In the genomic region with DNA sequence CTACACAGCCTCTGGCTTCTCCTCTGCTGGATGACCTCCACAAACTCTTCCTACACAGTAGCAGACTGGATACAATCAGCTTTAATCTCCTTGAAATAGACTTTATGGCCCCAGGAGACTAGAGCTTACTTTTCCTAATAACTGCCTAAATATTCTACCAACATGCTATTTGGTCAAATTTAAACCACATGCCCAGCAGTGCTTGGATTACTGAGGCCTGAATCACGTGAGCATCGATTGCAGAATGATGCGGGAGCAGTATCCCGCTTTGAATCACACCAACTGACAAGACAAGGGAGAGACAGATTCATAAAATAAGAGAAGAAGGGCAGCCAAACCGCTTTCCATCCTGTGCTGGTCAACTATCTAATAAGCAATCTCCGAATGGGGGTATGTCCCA, we compare ENCODE assay signal across 22 mouse cellular contexts. TPM values are rescaled to one million over a fixed set of nuclear protein-coding genes. Genes with fewer than 3 reads are reported as not detected.
DNase-seq lines count a peak whose midpoint lies in the region; ATAC-seq and TF ChIP-seq lines count a peak whose summit lies in the region.
"Had no signal": no experiment of that assay in that cellular context is flagged by ENCODE, and none has a peak within 500 bp of the region (broad histone marks: within the 10 kb centered on the region; RNA-seq: fewer than 3 reads in every experiment).

No protein-coding gene starts in this region.

- no peaks in the 10 kb centered on the region for H3K27me3 ChIP-seq in heart, embryonic 16.5 days (ENCODE audit: control insufficient read depth, insufficient read depth, low read length)
- 0 out of 2 replicates have a peak, but pooled peaks cover 5% of the 10 kb centered on the region for H3K27me3 ChIP-seq in midbrain, embryonic 13.5 days
- no peaks in the 10 kb centered on the region for H3K27me3 ChIP-seq in midbrain, postnatal 0 days (ENCODE audit: insufficient read depth, low read length)
- no peaks in the 10 kb centered on the region for H3K27me3 ChIP-seq in embryonic facial prominence, embryonic 11.5 days (ENCODE audit: control insufficient read depth, insufficient read depth, low read length)
- H3K27me3 ChIP-seq: forebrain, embryonic 12.5 days; hindbrain, embryonic 12.5 days; neural tube, embryonic 12.5 days had no signal

- TF ChIP-seq CTCF in midbrain, postnatal 0 days (IDR thresholded peaks at IDR 0.05) = no peak

- no peaks in the 10 kb centered on the region for H3K9me3 ChIP-seq in heart, embryonic 16.5 days (replicated peaks; ENCODE audit: control insufficient read depth, low read length)
- no peaks in the 10 kb centered on the region for H3K9me3 ChIP-seq in midbrain, embryonic 13.5 days
- no peaks in the 10 kb centered on the region for H3K9me3 ChIP-seq in midbrain, postnatal 0 days (ENCODE audit: low read length)
- H3K9me3 ChIP-seq in embryonic facial prominence, embryonic 11.5 days (replicated peaks; ENCODE audit: control insufficient read depth, low read length) = no peaks in the 10 kb centered on the region
- H3K9me3 ChIP-seq: forebrain, embryonic 12.5 days; hindbrain, embryonic 12.5 days; limb, embryonic 10.5 days; midbrain, embryonic 10.5 days; neural tube, embryonic 12.5 days had no signal

- ATAC-seq in heart, embryonic 16.5 days (replicated peaks; ENCODE audit: extremely low read depth, insufficient read depth, low FRiP score) = no peak
- 0 out of 2 replicates have a peak, but pooled peaks have one; percentile 7 for ATAC-seq in midbrain, embryonic 13.5 days
- no peak for ATAC-seq in midbrain, postnatal 0 days (ENCODE audit: low FRiP score)
- no peak for ATAC-seq in embryonic facial prominence, embryonic 11.5 days (replicated peaks; ENCODE audit: insufficient number of reproducible peaks, low FRiP score, low TSS enrichment, low read depth)
- ATAC-seq in erythroblast, adult 5-6 weeks (replicated peaks; ENCODE audit: low FRiP score, poor library complexity, severe bottlenecking) = no peak

- peak overlapping the region; percentile 89 for H3K27ac ChIP-seq in heart, embryonic 16.5 days (ENCODE audit: low read length)
- H3K27ac ChIP-seq in midbrain, embryonic 13.5 days = no peak overlapping the region
- H3K27ac ChIP-seq in midbrain, postnatal 0 days (ENCODE audit: low read depth, low read length) = no peak overlapping the region
- no peak overlapping the region for H3K27ac ChIP-seq in embryonic facial prominence, embryonic 11.5 days (replicated peaks; ENCODE audit: low read depth, low read length)
- H3K27ac ChIP-seq: forebrain, embryonic 12.5 days; heart, adult 2 months; hindbrain, embryonic 12.5 days; limb, embryonic 10.5 days; midbrain, embryonic 10.5 days; neural tube, embryonic 12.5 days had no signal

- no peak for DNase-seq in heart, postnatal 10 days
- no peak for DNase-seq in midbrain, postnatal 0 days (ENCODE audit: low spot score)
- DNase-seq in embryonic facial prominence, embryonic 11.5 days (ENCODE audit: low spot score) = peak; percentile 59
- DNase-seq in left cerebral cortex, adult 11 months (ENCODE audit: low spot score) = no peak
- DNase-seq: adrenal gland, adult 2 months; cerebellum, adult 11 months; cerebellum, adult 9-11 months; gastrocnemius, postnatal 25 days; heart, adult 2 months; lung, postnatal 10 days; right cerebral cortex, postnatal 14 days; thymus, adult 2 months; thymus, postnatal 4 days had no signal

- H3K9ac ChIP-seq in heart, embryonic 16.5 days (ENCODE audit: low read length) = no peak overlapping the region
- H3K9ac ChIP-seq in midbrain, embryonic 13.5 days (replicated peaks) = no peak overlapping the region
- no peak overlapping the region for H3K9ac ChIP-seq in midbrain, postnatal 0 days (replicated peaks; ENCODE audit: low read length, poor library complexity, severe bottlenecking)
- H3K9ac ChIP-seq in embryonic facial prominence, embryonic 11.5 days (replicated peaks; ENCODE audit: low read length) = no peak overlapping the region
- H3K9ac ChIP-seq: forebrain, embryonic 12.5 days; hindbrain, embryonic 12.5 days; neural tube, embryonic 12.5 days had no signal

- no peak overlapping the region for H3K4me3 ChIP-seq in heart, embryonic 16.5 days (ENCODE audit: low read length)
- no peak overlapping the region for H3K4me3 ChIP-seq in midbrain, embryonic 13.5 days (replicated peaks)
- no peak overlapping the region for H3K4me3 ChIP-seq in midbrain, postnatal 0 days (ENCODE audit: low read depth, low read length)
- no peak overlapping the region for H3K4me3 ChIP-seq in embryonic facial prominence, embryonic 11.5 days (ENCODE audit: low read depth, low read length)
- H3K4me3 ChIP-seq: erythroblast, embryonic 14.5 days; forebrain, embryonic 12.5 days; heart, adult 2 months; hindbrain, embryonic 12.5 days; limb, embryonic 10.5 days; midbrain, embryonic 10.5 days; neural tube, embryonic 12.5 days had no signal

- intact Hi-C loops in heart, postnatal 10 days (cut with DNase I) = no loop called here

- no peak overlapping the region for H3K4me2 ChIP-seq in heart, embryonic 16.5 days (ENCODE audit: low read depth, low read length)
- H3K4me2 ChIP-seq in midbrain, embryonic 13.5 days (replicated peaks) = no peak overlapping the region
- no peak overlapping the region for H3K4me2 ChIP-seq in midbrain, postnatal 0 days (ENCODE audit: low read depth, low read length, poor library complexity, severe bottlenecking)
- no peak overlapping the region for H3K4me2 ChIP-seq in embryonic facial prominence, embryonic 11.5 days (ENCODE audit: low read depth, low read length)
- H3K4me2 ChIP-seq: forebrain, embryonic 12.5 days; hindbrain, embryonic 12.5 days; neural tube, embryonic 12.5 days had no signal

- H3K36me3 ChIP-seq in heart, embryonic 16.5 days (ENCODE audit: control insufficient read depth, insufficient read depth) = peaks cover 14% of the 10 kb centered on the region
- H3K36me3 ChIP-seq in midbrain, embryonic 13.5 days = peaks cover 36% of the 10 kb centered on the region
- peaks cover 21% of the 10 kb centered on the region for H3K36me3 ChIP-seq in midbrain, postnatal 0 days (ENCODE audit: insufficient read depth, low read length)
- no peaks in the 10 kb centered on the region for H3K36me3 ChIP-seq in embryonic facial prominence, embryonic 11.5 days (replicated peaks; ENCODE audit: control insufficient read depth, insufficient read depth, low read depth, low read length)

- H3K4me1 ChIP-seq in heart, embryonic 16.5 days (ENCODE audit: control insufficient read depth, insufficient read depth, low read length) = peaks cover 17% of the 10 kb centered on the region
- H3K4me1 ChIP-seq in midbrain, embryonic 13.5 days (replicated peaks) = peaks cover 12% of the 10 kb centered on the region; the same call in 1 of the 2 replicates
- no peaks in the 10 kb centered on the region for H3K4me1 ChIP-seq in midbrain, postnatal 0 days (ENCODE audit: insufficient read depth, low read length)
- 0 out of 2 replicates have a peak, but pooled peaks cover 4% of the 10 kb centered on the region for H3K4me1 ChIP-seq in embryonic facial prominence, embryonic 11.5 days (ENCODE audit: control insufficient read depth, insufficient read depth, low read length)
- H3K4me1 ChIP-seq: hindbrain, embryonic 12.5 days; neural tube, embryonic 12.5 days had no signal

- WGBS in heart, embryonic 16.5 days = 92% methylated on average over 6 of the region's 6 CpGs
- WGBS in midbrain, embryonic 13.5 days = 67% methylated on average over 6 of the region's 6 CpGs
- WGBS in midbrain, postnatal 0 days = 69% methylated on average over 6 of the region's 6 CpGs
- 70% methylated on average over 6 of the region's 6 CpGs for WGBS in embryonic facial prominence, embryonic 11.5 days

RNA-seq across cellular contexts. Expression of a gene that starts 34.8 kb away (rescaled TPM):
- polyA plus RNA-seq in heart, embryonic 16.5 days (2015; fragmentation: Nextera tagmentation; extraction: Ambion mirVana) = 141 and 152 TPM in 2 replicates
- total RNA-seq in heart, postnatal 10 days (2021) = 100 to 1,000 TPM; 355 to 547 TPM
- polyA plus RNA-seq in midbrain, embryonic 13.5 days (2015; fragmentation: Nextera tagmentation; extraction: Ambion mirVana) = 77.6 and 78.7 TPM in 2 replicates
- total RNA-seq in midbrain, postnatal 0 days (2014; rRNA removed) = 53.1 and 74.1 TPM in 2 replicates
- 55.6 and 60.4 TPM in 2 replicates for polyA plus RNA-seq in midbrain, postnatal 0 days (2015; fragmentation: Nextera tagmentation; extraction: Ambion mirVana)
- polyA plus RNA-seq in embryonic facial prominence, embryonic 11.5 days (2014; fragmentation: Nextera tagmentation; extraction: Ambion mirVana) = 35.7 and 39.3 TPM in 2 replicates
- total RNA-seq in erythroblast, adult 5-6 weeks (2015; ENCODE audit: low replicate concordance) = 28.8 and 41.5 TPM in 2 replicates
- 45.9 and 46.2 TPM in 2 replicates for total RNA-seq in erythroblast, adult 5-6 weeks (2017; ENCODE audit: low replicate concordance)

RNA-seq across cellular contexts. Expression of a gene that starts 39.9 kb away (rescaled TPM):
- polyA plus RNA-seq in heart, embryonic 16.5 days (2015; fragmentation: Nextera tagmentation; extraction: Ambion mirVana) = 51.9 and 58.3 TPM in 2 replicates
- 10 to 100 TPM; 15.6 to 19.6 TPM for total RNA-seq in heart, postnatal 10 days (2021)
- 76.2 and 76.4 TPM in 2 replicates for polyA plus RNA-seq in midbrain, embryonic 13.5 days (2015; fragmentation: Nextera tagmentation; extraction: Ambion mirVana)
- 67.4 and 73.6 TPM in 2 replicates for total RNA-seq in midbrain, postnatal 0 days (2014; rRNA removed)
- 28.9 and 31.4 TPM in 2 replicates for polyA plus RNA-seq in midbrain, postnatal 0 days (2015; fragmentation: Nextera tagmentation; extraction: Ambion mirVana)
- polyA plus RNA-seq in embryonic facial prominence, embryonic 11.5 days (2014; fragmentation: Nextera tagmentation; extraction: Ambion mirVana) = 56.0 and 59.7 TPM in 2 replicates
- total RNA-seq in erythroblast, adult 5-6 weeks (2015; ENCODE audit: low replicate concordance) = 8.2 and 12.5 TPM in 2 replicates
- total RNA-seq in erythroblast, adult 5-6 weeks (2017; ENCODE audit: low replicate concordance) = 6.4 and 6.8 TPM in 2 replicates
